Mouse (Mus musculus) neural tube, embryonic 14.5 days (tissue): Measurements from ENCODE around the gene Defb22. TPM values are rescaled to one million over a fixed set of nuclear protein-coding genes. Genes with fewer than 3 reads are reported as not detected.

Experiments
- polyA plus RNA-seq: library from polyadenylated mRNA; unstranded; fragments of >200 nt; fragmentation: Nextera tagmentation; extraction: Ambion mirVana; gene quantifications from 2 replicates; pipeline ENCODE4 v1.2.1, GENCODE M21; 2014

Gene Defb22
- polyA plus RNA-seq, 1 experiment from 2014 or later: not detected

Other genes starting within 250 kb of the Defb22 start
- 28.0 and 33.9 TPM in 2 replicates for gene Tbc1d20, start 196.3 kb downstream of the Defb22 start, polyA plus RNA-seq
- gene Rbck1, start 157.5 kb downstream of the Defb22 start, polyA plus RNA-seq: 98.5 and 107 TPM in 2 replicates
- 1.1 and 1.6 TPM in 2 replicates for gene Trib3, start 146.1 kb downstream of the Defb22 start, polyA plus RNA-seq
- gene Nrsn2, start 113.5 kb downstream of the Defb22 start, polyA plus RNA-seq: 42.9 and 54.4 TPM in 2 replicates
- 19.2 and 19.7 TPM in 2 replicates for gene Sox12, start 92.1 kb downstream of the Defb22 start, polyA plus RNA-seq
- 14.5 and 18.0 TPM in 2 replicates for gene Zcchc3, start 75.1 kb downstream of the Defb22 start, polyA plus RNA-seq
- gene 6820408C15Rik, start 74.6 kb downstream of the Defb22 start, polyA plus RNA-seq: 0.87 and 0.99 TPM in 2 replicates
- gene Defb23, start 25.5 kb downstream of the Defb22 start, polyA plus RNA-seq: not detected in 2 replicates
- not detected in 2 replicates for gene Defb20, start 13.1 kb downstream of the Defb22 start, polyA plus RNA-seq
- not detected in 2 replicates for gene Defb26, start 21.6 kb upstream of the Defb22 start, polyA plus RNA-seq
- gene Defb28, start 28.1 kb upstream of the Defb22 start, polyA plus RNA-seq: not detected in 2 replicates
- not detected in 2 replicates for gene Defb29, start 50.0 kb upstream of the Defb22 start, polyA plus RNA-seq
- gene Gm17416, start 79.2 kb upstream of the Defb22 start, polyA plus RNA-seq: not detected in 2 replicates
- gene Defb21, start 82.6 kb upstream of the Defb22 start, polyA plus RNA-seq: not detected in 2 replicates
- not detected in 2 replicates for gene Defb19, start 90.2 kb upstream of the Defb22 start, polyA plus RNA-seq
- not detected in 2 replicates for gene Defb45, start 109.3 kb upstream of the Defb22 start, polyA plus RNA-seq
- gene Defb36, start 114.2 kb upstream of the Defb22 start, polyA plus RNA-seq: not detected in 2 replicates
- gene Defb25, start 132.9 kb upstream of the Defb22 start, polyA plus RNA-seq: not detected in 2 replicates
- 0.33 TPM in 1 of 2 replicates, not detected in the other for gene Rem1, start 136.8 kb upstream of the Defb22 start, polyA plus RNA-seq
- 156 and 160 TPM in 2 replicates for gene H13, start 179.3 kb upstream of the Defb22 start, polyA plus RNA-seq
- 40.2 and 43.8 TPM in 2 replicates for gene Mcts2, start 196.9 kb upstream of the Defb22 start, polyA plus RNA-seq
- gene Id1, start 246.1 kb upstream of the Defb22 start, polyA plus RNA-seq: 49.9 and 50.4 TPM in 2 replicates